Mouse (Mus musculus): ENCODE data around the gene Dgki. TPM values are rescaled to one million over a fixed set of nuclear protein-coding genes. Genes with fewer than 3 reads are reported as not detected.

Dgki gene
- polyA plus RNA-seq, 2 experiments, result 0.02 TPM; not detected in 1

GRCm38 (mm10) chr6:37276181-37276580 lies 23.8 kb downstream of the Dgki start:
- H3K4me3 ChIP-seq (ENCODE audit: insufficient read depth in 1 of 2, low read depth in 2 of 2, low read length in 2 of 2), result no peak overlapping the region
- no peaks in the 10 kb centered on the region for H3K36me3 ChIP-seq (replicated peaks; ENCODE audit: control insufficient read depth, insufficient read depth, low read depth)
- no peaks in the 10 kb centered on the region for H3K4me1 ChIP-seq (replicated peaks; ENCODE audit: control insufficient read depth in 2 of 2, insufficient read depth in 2 of 2, low read length in 1 of 2)
- no peak overlapping the region for H3K9ac ChIP-seq (replicated peaks)
- H3K9me3 ChIP-seq (ENCODE audit: control insufficient read depth, low read length), result no peaks in the 10 kb centered on the region
- H3K4me2 ChIP-seq (ENCODE audit: low read depth), result no peak overlapping the region
- DNase-seq (ENCODE audit: low read depth in 3 of 3, low spot score in 3 of 3), result no peak
- no peak for ATAC-seq (ENCODE audit: insufficient read depth)
- H3K27me3 ChIP-seq (ENCODE audit: control insufficient read depth, insufficient read depth, low read length), result no peaks in the 10 kb centered on the region
- 48% methylated on average over 5 of the region's 5 CpGs for WGBS (ENCODE audit: insufficient replicate concordance)
- no peak overlapping the region for H3K27ac ChIP-seq
- TF ChIP-seq CTCF (IDR thresholded peaks at IDR 0.05; ENCODE audit: low read depth), result no peak
- TF ChIP-seq EP300 (IDR thresholded peaks at IDR 0.05; ENCODE audit: low read depth), result no peak

- no peaks in the 10 kb centered on the region for H3K9me3 ChIP-seq (ENCODE audit: control insufficient read depth, low read length)
- TF ChIP-seq EP300 (IDR thresholded peaks at IDR 0.05; ENCODE audit: low read depth) (no peak), CTCF (IDR thresholded peaks at IDR 0.05; ENCODE audit: low read depth) (no peak)
- no peak for ATAC-seq (ENCODE audit: insufficient read depth)
- 56% methylated on average over 8 of the region's 8 CpGs for WGBS (ENCODE audit: insufficient replicate concordance)
- no peaks in the 10 kb centered on the region for H3K27me3 ChIP-seq (ENCODE audit: control insufficient read depth, insufficient read depth, low read length)
- H3K27ac ChIP-seq, result no peak overlapping the region
- no peak overlapping the region for H3K4me2 ChIP-seq (ENCODE audit: low read depth)
- no peaks in the 10 kb centered on the region for H3K4me1 ChIP-seq (replicated peaks; ENCODE audit: control insufficient read depth in 2 of 2, insufficient read depth in 2 of 2, low read length in 1 of 2)
- no peak for DNase-seq (ENCODE audit: low read depth in 3 of 3, low spot score in 3 of 3)
- H3K36me3 ChIP-seq (replicated peaks; ENCODE audit: control insufficient read depth, insufficient read depth, low read depth), result no peaks in the 10 kb centered on the region
- H3K9ac ChIP-seq (replicated peaks), result no peak overlapping the region
- H3K4me3 ChIP-seq (ENCODE audit: insufficient read depth in 1 of 2, low read depth in 2 of 2, low read length in 2 of 2), result no peak overlapping the region
Measured at GRCm38 (mm10) chr6:37270905-37271591, 28.9 kb downstream of the Dgki start.

DNA sequence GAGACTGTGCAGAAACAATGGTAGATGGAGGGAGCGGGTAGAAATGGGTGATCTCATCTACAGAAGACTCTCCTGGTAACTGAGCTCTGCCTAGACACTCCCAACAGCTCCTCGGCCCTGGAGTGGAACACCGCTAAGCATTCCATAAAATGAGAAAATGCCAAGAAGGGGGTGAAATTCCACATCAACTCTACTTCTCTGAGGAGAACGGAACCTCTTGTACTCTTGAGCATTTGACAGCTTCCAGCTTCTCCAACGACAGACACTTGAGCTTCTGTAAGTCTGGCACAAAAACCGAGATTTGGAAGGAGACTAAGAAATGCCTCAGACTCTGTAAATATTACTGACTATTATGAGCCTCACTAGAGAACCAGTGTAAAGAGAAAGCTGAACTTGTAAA lies 31.4 kb downstream of the Dgki start:
- TF ChIP-seq EP300 (IDR thresholded peaks at IDR 0.05; ENCODE audit: low read depth) (no peak), CTCF (IDR thresholded peaks at IDR 0.05; ENCODE audit: low read depth) (no peak)
- H3K9ac ChIP-seq (replicated peaks), result no peak overlapping the region
- H3K36me3 ChIP-seq (replicated peaks; ENCODE audit: control insufficient read depth, insufficient read depth, low read depth), result no peaks in the 10 kb centered on the region
- DNase-seq (ENCODE audit: low read depth in 3 of 3, low spot score in 3 of 3), result no peak
- H3K4me3 ChIP-seq (ENCODE audit: insufficient read depth in 1 of 2, low read depth in 2 of 2, low read length in 2 of 2), result no peak overlapping the region
- no peak overlapping the region for H3K27ac ChIP-seq
- no peak for ATAC-seq (ENCODE audit: insufficient read depth)
- H3K27me3 ChIP-seq (ENCODE audit: control insufficient read depth, insufficient read depth, low read length), result no peaks in the 10 kb centered on the region
- H3K4me1 ChIP-seq (replicated peaks; ENCODE audit: control insufficient read depth in 2 of 2, insufficient read depth in 2 of 2, low read length in 1 of 2), result no peaks in the 10 kb centered on the region
- no peaks in the 10 kb centered on the region for H3K9me3 ChIP-seq (ENCODE audit: control insufficient read depth, low read length)
- WGBS (ENCODE audit: insufficient replicate concordance), result 63% methylated on average over 6 of the region's 6 CpGs
- H3K4me2 ChIP-seq (ENCODE audit: low read depth), result no peak overlapping the region

DNA sequence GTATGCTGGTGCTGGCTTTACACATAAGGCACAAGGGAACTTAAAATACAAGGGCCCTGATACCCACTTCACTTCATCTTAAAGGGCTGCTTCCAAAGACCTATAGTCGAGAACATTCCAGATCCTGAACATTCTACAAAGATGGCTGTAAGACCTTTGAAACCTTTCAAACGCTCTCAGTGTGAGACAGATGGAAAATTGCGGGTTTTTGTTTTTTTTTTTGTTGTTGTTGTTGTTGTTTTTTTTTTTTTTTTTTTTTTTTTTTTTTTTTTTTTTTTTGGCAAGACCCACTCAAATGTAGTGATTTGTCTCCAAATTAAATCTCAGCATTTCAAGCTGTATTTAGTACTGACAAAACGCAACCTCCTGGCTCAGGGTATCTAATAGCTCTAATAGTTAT lies 32.0 kb downstream of the Dgki start:
- no peak for TF ChIP-seq CTCF (IDR thresholded peaks at IDR 0.05; ENCODE audit: low read depth)
- no peak for TF ChIP-seq EP300 (IDR thresholded peaks at IDR 0.05; ENCODE audit: low read depth)
- 53% methylated on average over 4 of the region's 4 CpGs for WGBS (ENCODE audit: insufficient replicate concordance)
- ATAC-seq (ENCODE audit: insufficient read depth), result no peak

DNA sequence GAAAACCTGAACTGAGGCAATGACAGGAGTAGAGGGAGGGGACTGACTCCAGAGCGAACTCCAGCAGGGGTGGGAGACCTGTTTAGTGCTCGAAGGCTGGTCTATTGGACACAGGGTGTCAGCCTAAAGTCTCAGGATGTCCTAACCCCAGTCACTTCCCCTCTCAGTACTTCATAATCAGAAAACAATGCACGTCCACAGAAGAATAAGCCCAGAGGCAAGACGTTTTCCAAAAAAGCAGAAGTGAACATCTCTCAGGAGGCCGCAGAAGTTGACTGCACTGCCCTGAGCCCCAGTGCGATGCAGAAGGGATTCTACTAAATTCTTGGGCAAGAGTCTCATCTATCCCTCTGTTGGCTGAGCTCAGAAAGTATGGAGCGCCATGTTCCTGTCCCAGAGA lies 37.5 kb downstream of the Dgki start:
- no peaks in the 10 kb centered on the region; a peak in 1 of 4 replicates for H3K4me1 ChIP-seq (replicated peaks; ENCODE audit: control insufficient read depth in 2 of 2, insufficient read depth in 2 of 2, low read length in 1 of 2)
- H3K9me3 ChIP-seq (ENCODE audit: control insufficient read depth, low read length), result no peaks in the 10 kb centered on the region
- ATAC-seq (ENCODE audit: insufficient read depth), result no peak
- H3K4me2 ChIP-seq (ENCODE audit: low read depth), result no peak overlapping the region
- TF ChIP-seq CTCF (IDR thresholded peaks at IDR 0.05; ENCODE audit: low read depth), result no peak
- H3K36me3 ChIP-seq (replicated peaks; ENCODE audit: control insufficient read depth, insufficient read depth, low read depth), result no peaks in the 10 kb centered on the region
- H3K27me3 ChIP-seq (ENCODE audit: control insufficient read depth, insufficient read depth, low read length), result no peaks in the 10 kb centered on the region
- H3K27ac ChIP-seq, result no peak overlapping the region
- no peak overlapping the region for H3K9ac ChIP-seq (replicated peaks)
- WGBS (ENCODE audit: insufficient replicate concordance), result 18% methylated on average over 7 of the region's 7 CpGs
- H3K4me3 ChIP-seq (ENCODE audit: insufficient read depth in 1 of 2, low read depth in 2 of 2, low read length in 2 of 2), result no peak overlapping the region
- peak in 1 of 3 experiments; percentile 4 for DNase-seq (ENCODE audit: low read depth in 3 of 3, low spot score in 3 of 3)

More for the DNA sequence above, 32.0 kb downstream of the Dgki start:
- no peak for DNase-seq (ENCODE audit: low read depth in 3 of 3, low spot score in 3 of 3)
- no peak overlapping the region for H3K4me2 ChIP-seq (ENCODE audit: low read depth)
- H3K4me1 ChIP-seq (replicated peaks; ENCODE audit: control insufficient read depth in 2 of 2, insufficient read depth in 2 of 2, low read length in 1 of 2), result no peaks in the 10 kb centered on the region
- no peaks in the 10 kb centered on the region for H3K36me3 ChIP-seq (replicated peaks; ENCODE audit: control insufficient read depth, insufficient read depth, low read depth)
- H3K9me3 ChIP-seq (ENCODE audit: control insufficient read depth, low read length), result no peaks in the 10 kb centered on the region
- no peaks in the 10 kb centered on the region for H3K27me3 ChIP-seq (ENCODE audit: control insufficient read depth, insufficient read depth, low read length)
- no peak overlapping the region for H3K4me3 ChIP-seq (ENCODE audit: insufficient read depth in 1 of 2, low read depth in 2 of 2, low read length in 2 of 2)
- H3K9ac ChIP-seq (replicated peaks), result no peak overlapping the region
- H3K27ac ChIP-seq, result no peak overlapping the region

Data from liver, embryonic 14.5 days (tissue).